Mouse (Mus musculus) Patski (cell line): ENCODE measurements around the gene Wnk2. TPM values are rescaled to one million over a fixed set of nuclear protein-coding genes. Genes with fewer than 3 reads are reported as not detected.

Experiments used
- ATAC-seq: fragments of 100-300 bp; one replicate; pipeline ENCODE4 v1.8.0; 2021
- CTCF ChIA-PET: fragments of 350-600 bp; sonication (Branson Sonifier 250); formaldehyde crosslinking; loops from one replicate; lab custom pipeline; 2022; ENCODE audit warnings: inconsistent platforms; lab: Charles Lee
- POLR2A ChIA-PET: fragments of 350-600 bp; sonication (Branson Sonifier 250); formaldehyde crosslinking; loops from one replicate; lab custom pipeline; 2022; ENCODE audit warnings: antibody characterized with exemption, inconsistent platforms; lab: Charles Lee
- DNase-seq: peaks from one replicate; pipeline ENCODE4 v3.0.0-alpha.2; 2011; ENCODE audit warnings: low read depth, low spot score
- H3K27me3 ChIP-seq: fragments of 371-371 bp; one replicate; pipeline ENCODE4 v1.5.1; 2021
- CTCF ChIP-seq: fragments of 100-300 bp; IDR thresholded peaks from one replicate; pipeline ENCODE4 v1.5.1; 2021
- in situ Hi-C: fragments of 300-500 bp; cut with MboI; formaldehyde crosslinking; loops from 3 replicates; pipeline ENCODE4 v1.11.1; 2018; ENCODE audit warnings: low pct_unique_long_range_greater_than_20kb, mixed read lengths
- polyA plus RNA-seq: library from polyadenylated mRNA; unstranded; gene quantifications from one replicate; pipeline ENCODE4 v1.2.3, GENCODE M21; 2021

The Wnk2 gene
- polyA plus RNA-seq, 1 experiment from 2014 or later: 1.8 TPM

DNA sequence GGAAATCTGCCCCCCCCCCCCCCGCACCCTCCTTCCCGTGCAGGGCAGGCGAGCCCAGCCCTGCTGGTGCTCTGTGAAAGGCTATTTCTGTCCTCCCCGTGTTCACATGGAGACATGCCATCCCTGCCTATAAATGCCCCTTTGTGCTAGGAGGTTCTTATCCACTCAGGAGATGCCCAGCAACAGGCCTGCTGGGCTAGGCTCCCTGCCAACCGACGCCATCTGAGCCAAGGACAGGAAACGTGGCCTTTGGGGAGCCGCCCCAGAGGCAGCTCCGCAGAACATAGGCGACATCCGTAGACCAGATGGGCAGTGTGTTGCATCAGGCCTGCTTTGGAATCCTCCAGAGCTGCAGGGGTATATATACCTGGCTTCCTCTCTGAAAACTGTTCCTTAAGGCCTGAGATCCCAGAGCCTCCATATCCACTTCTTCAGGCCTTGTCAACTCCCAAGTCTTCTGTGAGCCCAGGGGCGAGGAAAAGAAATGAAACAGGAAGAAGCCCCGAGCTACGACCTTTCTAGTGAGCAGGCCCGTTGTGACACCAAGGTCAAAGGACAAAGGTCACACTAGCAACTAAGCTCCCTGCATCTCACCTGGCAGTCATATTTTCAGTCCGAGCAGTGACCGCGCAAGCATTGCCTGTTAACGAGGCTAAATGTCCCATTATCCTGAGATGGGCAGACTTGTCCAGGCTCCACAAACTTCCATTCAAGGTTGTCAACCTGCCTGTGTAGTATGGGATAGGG, 31.2 kb upstream of the Wnk2 start:
- POLR2A ChIA-PET: no interaction called here
- CTCF ChIA-PET: no interaction called here
- TF ChIP-seq CTCF: no peak
- DNase-seq (no peak), ATAC-seq (no peak)
- in situ Hi-C loops: no loop called here
- no peaks in the 10 kb centered on the region for H3K27me3 ChIP-seq

DNA sequence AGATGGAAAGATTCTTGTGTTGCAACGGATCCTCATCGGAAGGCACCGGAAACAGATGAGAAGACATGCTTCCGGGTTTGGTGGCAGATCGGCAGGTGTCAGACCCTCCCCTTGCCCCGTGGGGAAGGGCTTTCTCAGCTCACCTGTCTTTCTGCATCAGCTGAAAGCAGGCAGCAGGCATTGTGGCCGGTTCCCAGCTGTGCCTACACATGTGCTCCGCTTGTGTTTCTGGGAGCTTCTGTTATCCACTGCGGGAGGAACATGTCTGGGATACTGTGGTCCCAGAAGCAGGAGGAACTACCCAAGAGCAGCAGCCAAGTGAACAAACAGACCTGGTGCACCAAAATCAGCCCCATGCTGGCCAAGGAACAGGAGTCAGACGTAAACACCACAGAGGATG, 27.7 kb upstream of the Wnk2 start:
- POLR2A ChIA-PET: no interaction called here
- no peaks in the 10 kb centered on the region for H3K27me3 ChIP-seq
- ATAC-seq (no peak), DNase-seq (no peak)
- in situ Hi-C loops: no loop called here
- TF ChIP-seq CTCF: no peak
- CTCF ChIA-PET: interaction anchor here (2.4 kb wide), 1 partner anchor 524 kb away, joined by 5 read pairs; no protein-coding TSS in a partner anchor

DNA sequence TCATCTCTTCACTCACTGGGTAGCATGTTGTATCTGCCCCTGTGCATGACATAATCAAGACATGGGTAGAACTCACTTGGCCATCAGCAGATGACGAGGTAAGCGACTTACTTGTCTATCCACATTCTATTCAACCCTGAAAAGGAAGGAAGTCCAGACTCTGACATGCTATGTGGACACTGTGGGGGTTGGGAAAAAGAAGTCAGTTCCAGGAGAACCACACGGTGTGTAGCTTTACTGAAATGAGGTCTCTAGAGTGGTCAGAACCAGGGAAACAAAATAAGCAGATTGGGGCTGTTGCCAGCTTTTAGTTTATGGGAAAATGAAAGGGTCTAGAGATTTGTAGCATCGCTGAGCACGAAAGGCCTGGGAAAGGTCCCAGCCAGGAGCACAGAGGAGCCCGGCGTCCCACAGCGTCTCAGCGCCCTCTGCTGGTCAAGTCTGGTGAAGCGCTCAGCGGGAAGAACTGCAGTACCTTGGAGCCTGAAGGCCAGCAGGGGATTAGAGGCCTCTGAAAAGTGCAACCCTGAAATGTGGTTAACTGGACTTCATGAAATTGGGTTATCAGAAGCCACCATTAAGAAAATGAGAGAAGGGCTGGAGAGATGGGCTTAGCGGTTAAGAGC, 25.3 kb upstream of the Wnk2 start:
- H3K27me3 ChIP-seq: no peaks in the 10 kb centered on the region
- no peak for DNase-seq
- no peak for TF ChIP-seq CTCF
- ATAC-seq: peak; percentile 56
- POLR2A ChIA-PET: interaction anchor here (0.6 kb wide), 1 partner anchor 177 kb away, joined by 6 read pairs; no protein-coding TSS in a partner anchor
- CTCF ChIA-PET: interaction anchor here (0.8 to 1.4 kb wide), 8 partner anchors 12 to 521 kb away, joined by 3 to 5 read pairs (median 3); partner anchors contain the start of gene Ninj1
- in situ Hi-C loops: loop anchor here (5.0 kb wide), 1 partner anchor 521 kb away; no protein-coding TSS in a partner anchor

DNA sequence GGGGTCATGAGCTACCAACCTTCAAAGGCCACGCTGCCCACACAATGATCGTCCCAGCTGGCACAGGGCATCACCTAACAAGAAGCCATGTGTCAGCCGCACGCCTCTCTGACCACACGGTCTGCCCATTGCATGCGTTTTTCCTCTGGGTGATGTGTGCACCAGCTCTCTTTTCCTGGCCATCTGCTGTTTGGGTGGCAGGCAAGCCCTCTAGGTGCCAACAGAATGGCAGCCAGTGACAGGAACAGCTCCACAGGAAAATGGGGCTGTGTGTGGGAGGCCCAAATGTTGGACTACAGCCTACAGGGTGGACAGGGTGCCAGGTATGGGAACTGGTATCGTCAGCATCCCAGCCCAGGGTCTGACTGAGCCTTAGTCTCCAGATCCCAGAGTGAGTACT, 24.5 kb upstream of the Wnk2 start:
- POLR2A ChIA-PET: no interaction called here
- ATAC-seq (no peak), DNase-seq (no peak)
- CTCF ChIA-PET: interaction anchor here (0.8 to 1.3 kb wide), 7 partner anchors 14 to 520 kb away, joined by 3 to 4 read pairs (median 3); partner anchors contain the start of gene Ninj1
- H3K27me3 ChIP-seq: no peaks in the 10 kb centered on the region
- in situ Hi-C loops: loop anchor here (5.0 kb wide), 1 partner anchor 520 kb away; no protein-coding TSS in a partner anchor
- TF ChIP-seq CTCF: no peak

DNA sequence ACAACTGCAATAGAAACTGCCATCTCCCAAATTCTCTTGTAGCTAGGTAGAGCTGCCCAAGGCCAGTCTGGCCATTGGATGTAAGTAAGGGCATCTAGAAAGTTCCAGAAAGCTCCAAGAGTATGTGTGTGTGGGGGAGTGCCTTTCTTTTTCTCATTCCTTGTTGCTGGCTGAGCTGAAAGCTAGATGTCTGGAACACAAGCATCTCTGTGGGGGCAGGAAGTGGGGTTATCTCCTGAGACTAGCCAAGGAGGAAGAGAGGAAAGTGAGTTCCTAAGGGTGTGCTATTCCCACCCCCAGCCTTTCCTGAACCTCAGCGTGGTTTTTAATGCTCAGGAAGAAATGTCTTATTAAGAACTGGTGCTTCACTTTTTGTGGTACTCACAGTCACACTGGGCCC, 23.9 kb upstream of the Wnk2 start:
- DNase-seq: no peak
- no peaks in the 10 kb centered on the region for H3K27me3 ChIP-seq
- no peak for ATAC-seq
- in situ Hi-C loops: loop anchor here (5.0 kb wide), 1 partner anchor 519 kb away; no protein-coding TSS in a partner anchor
- CTCF ChIA-PET: interaction anchor here (1.2 to 1.3 kb wide), 3 partner anchors 14 to 175 kb away, joined by 3 read pairs; no protein-coding TSS in a partner anchor
- no peak for TF ChIP-seq CTCF
- POLR2A ChIA-PET: interaction anchor here (0.6 kb wide), 1 partner anchor 484 kb away, joined by 3 read pairs; no protein-coding TSS in a partner anchor

DNA sequence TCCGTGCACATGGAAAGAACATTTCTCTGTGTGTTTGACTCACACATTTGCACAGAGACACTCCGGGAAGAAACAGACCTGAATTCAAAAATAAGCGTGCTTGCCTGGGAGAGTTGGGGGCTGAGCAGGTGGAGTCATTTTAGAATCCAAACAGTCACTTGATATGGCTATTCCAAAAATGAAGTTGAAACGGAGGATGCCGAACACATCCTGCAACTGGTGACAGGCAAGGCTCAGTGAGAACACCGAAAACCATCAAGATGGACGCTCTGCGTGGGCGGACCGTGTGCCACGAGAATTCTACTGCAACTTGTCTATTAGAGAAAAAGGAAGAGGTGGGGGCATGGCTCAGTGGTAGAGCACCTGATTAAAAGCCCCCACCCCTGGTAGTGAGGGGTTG, 22.8 kb upstream of the Wnk2 start:
- ChIA-PET POLR2A (no interaction called here), CTCF (interaction anchor here (1.2 to 2.6 kb wide), 2 partner anchors 10 to 20 kb away, joined by 3 to 9 read pairs; no protein-coding TSS in a partner anchor)
- TF ChIP-seq CTCF: no peak
- H3K27me3 ChIP-seq: peaks cover 3% of the 10 kb centered on the region
- ATAC-seq (no peak), DNase-seq (no peak)
- in situ Hi-C loops: loop anchor here (5.0 kb wide), 1 partner anchor 518 kb away; no protein-coding TSS in a partner anchor

DNA sequence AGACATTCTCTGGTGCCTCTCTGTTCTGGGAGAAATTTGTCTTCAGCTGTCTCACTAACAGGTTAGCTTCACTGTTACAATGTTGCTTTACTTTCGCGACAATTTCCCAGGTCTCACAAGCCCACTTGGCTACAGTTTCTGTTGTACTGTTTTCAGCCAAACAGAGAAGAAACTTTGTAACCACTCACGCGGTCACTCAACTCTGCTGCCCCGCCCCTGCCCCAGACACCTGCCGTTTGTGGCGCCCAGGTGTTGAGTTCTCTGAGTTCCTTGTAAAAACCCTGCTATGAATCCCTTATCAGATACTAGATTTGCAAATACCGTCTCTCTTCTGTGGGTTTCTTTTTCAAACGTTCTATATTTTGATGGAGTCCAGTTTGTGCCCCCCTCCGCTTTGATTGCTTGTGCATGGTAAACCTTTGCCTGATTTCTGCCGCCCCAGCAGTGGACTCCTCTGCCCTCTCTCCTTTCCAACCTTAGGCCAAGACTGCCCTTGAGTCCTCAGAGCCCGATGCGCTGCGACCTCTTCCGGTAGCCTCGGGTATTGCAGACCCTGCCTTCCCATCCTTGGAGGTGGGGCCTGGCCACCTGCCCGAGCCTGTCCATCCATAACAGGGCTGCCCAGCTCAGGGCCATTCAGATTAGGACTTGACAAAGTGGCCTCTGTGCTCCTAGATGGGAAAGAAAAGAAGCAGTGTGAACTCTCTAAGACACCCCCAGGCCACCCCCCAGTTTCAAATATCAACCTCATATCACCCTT, 21.8 kb upstream of the Wnk2 start:
- ChIA-PET POLR2A (interaction anchor here (0.6 kb wide), 1 partner anchor 81 kb away, joined by 3 read pairs; no protein-coding TSS in a partner anchor), CTCF (interaction anchor here (1.0 to 2.6 kb wide), 3 partner anchors 11 to 34 kb away, joined by 3 to 9 read pairs (median 3); no protein-coding TSS in a partner anchor)
- no peak for TF ChIP-seq CTCF
- peak; percentile 63 for ATAC-seq
- DNase-seq: no peak
- in situ Hi-C loops: loop anchor here (5.0 to 10.0 kb wide), 2 partner anchors 115 to 517 kb away; no protein-coding TSS in a partner anchor
- H3K27me3 ChIP-seq: peaks cover 3% of the 10 kb centered on the region

DNA sequence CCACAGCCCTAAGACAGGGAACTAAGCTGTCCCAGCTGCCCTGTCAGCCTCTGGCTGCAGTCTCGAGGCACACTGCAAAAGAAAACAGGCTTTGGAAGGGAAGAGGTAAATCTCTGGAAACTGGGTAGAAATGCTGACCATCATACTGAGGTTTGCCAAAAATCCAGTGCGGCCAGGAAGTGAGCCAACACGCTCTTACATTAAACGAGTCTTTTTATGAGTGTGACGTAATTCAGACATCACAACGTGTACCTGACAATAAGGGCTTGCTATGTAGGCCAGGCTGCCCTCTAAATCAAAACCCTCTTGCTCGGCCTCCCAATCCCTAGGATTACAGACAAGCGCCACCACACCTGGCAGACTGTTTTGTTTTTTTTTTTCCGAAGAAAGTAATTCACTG, 19.3 kb upstream of the Wnk2 start:
- ATAC-seq: no peak
- in situ Hi-C loops: loop anchor here (10.0 kb wide), 1 partner anchor 112 kb away; no protein-coding TSS in a partner anchor
- DNase-seq: no peak
- ChIA-PET CTCF (no interaction called here), POLR2A (interaction anchor here (1.6 kb wide), 1 partner anchor 11 kb away, joined by 4 read pairs; no protein-coding TSS in a partner anchor)
- peaks cover 3% of the 10 kb centered on the region for H3K27me3 ChIP-seq
- TF ChIP-seq CTCF: no peak

DNA sequence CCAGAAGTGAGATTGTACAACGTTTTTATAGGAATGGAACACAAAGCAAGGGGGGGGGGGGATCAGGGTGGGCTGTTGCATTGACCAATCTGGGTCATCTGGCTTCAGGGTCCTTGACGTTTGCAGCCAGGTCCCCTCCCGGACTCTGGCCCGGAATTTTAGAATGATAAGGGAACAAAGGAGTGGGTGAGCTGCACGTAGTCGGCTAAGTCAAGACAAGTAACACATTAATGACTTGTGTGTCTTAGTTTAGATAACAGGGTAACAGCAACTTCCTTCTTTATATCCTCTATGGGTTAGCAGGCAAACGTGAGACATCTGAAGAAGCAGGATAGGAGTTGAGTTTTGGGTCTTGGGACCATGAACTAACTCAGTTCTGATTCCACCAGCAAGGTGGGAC, 15.8 kb upstream of the Wnk2 start:
- in situ Hi-C loops: loop anchor here (10.0 kb wide), 1 partner anchor 109 kb away; no protein-coding TSS in a partner anchor
- ChIA-PET POLR2A (no interaction called here), CTCF (no interaction called here)
- ATAC-seq (no peak), DNase-seq (no peak)
- peaks cover 16% of the 10 kb centered on the region for H3K27me3 ChIP-seq
- TF ChIP-seq CTCF: no peak
